Mouse (Mus musculus): ENCODE measurements around the gene Iah1. TPM values are rescaled to one million over a fixed set of nuclear protein-coding genes. Genes with fewer than 3 reads are reported as not detected.
A peak's percentile ranks its signal among the peaks of the same experiment; 100 is the strongest.

Iah1 gene
- 10.7 and 63.7 TPM in 2 replicates for polyA plus RNA-seq (2012; rRNA removed)

DNA sequence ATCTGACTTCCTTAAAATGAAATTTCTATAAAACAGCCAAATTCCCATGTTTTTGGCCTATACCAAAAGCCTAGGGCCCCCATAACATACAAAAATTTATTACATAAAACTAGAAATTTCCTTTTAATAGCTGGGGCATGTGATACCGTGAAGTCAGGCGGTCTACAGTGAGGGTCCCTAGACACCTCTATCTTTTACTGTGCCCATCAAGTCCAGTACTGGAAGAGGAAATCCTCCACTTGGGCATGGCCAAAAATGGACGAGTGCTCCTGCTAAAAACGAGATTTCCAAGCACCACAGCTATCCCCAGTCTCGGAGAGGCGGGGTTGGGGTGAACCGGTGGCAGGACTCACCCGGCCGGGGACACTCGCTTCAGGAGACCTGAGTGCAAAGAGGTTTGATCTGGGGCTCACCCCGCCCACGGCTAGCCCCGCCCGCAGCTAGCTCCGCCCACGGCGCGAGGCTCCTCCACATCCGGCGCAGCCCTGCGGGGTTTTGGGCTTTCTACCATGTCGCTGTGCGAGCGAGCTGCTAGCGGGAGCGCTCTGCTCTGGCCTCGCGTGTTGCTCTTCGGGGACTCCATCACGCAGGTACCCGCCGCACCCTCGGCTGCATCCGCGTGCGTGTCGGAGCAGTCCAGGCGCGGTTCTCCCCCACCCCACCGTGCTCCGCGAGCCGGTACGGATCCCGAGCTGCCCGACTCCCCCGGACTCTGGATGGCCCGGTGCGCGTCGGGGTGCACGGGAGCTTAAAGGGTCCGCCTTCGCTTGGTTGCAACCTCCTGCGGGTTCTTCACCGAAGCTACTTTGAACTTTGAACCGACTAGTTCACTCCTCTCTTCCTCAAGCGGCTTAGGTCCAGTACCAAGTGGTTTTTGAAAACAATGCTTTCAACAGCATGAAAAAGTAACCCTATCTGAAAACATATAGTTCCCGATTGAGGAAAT, at the start of gene Iah1:
TSS of gene Iah1 (plus strand) at position 467 of the 946 bp plus-strand sequence.
- Histone ChIP-seq H3K4me3 (ENCODE audit: low read depth, low read length) (peak within 1 kb of the TSS; percentile 99), H3K36me3 (ENCODE audit: control insufficient read depth, insufficient read depth, low read length) (peaks cover 27% of the 10 kb centered on the region), H3K27ac (ENCODE audit: insufficient read depth, low read depth, low read length) (peak within 1 kb of the TSS; percentile 99), H3K27me3 (ENCODE audit: control insufficient read depth, insufficient read depth, low read length) (no peaks in the 10 kb centered on the region), H3K4me1 (ENCODE audit: control insufficient read depth, insufficient read depth, insufficient read length, low read length) (peaks cover 2% of the 10 kb centered on the region; the same call in 1 of the 2 replicates)
- no peak for TF ChIP-seq CTCF (IDR thresholded peaks at IDR 0.05; ENCODE audit: extremely low read depth, insufficient read length, insufficient replicate concordance, low read depth, low read length)
- TF ChIP-seq POLR2A (IDR thresholded peaks at IDR 0.05; ENCODE audit: low read depth, low read length): peak; percentile 68
- WGBS: 2% methylated on average over 59 of the region's 59 CpGs

GRCm38 (mm10) chr12:21266784-21267098, 49.4 kb upstream of the Iah1 start:
- H3K27ac ChIP-seq (ENCODE audit: insufficient read depth, low read depth, low read length): no peak overlapping the region
- no peaks in the 10 kb centered on the region for H3K27me3 ChIP-seq (ENCODE audit: control insufficient read depth, insufficient read depth, low read length)
- no peak for TF ChIP-seq CTCF (IDR thresholded peaks at IDR 0.05; ENCODE audit: extremely low read depth, insufficient read length, insufficient replicate concordance, low read depth, low read length)
- no peak for TF ChIP-seq POLR2A (IDR thresholded peaks at IDR 0.05; ENCODE audit: low read depth, low read length)
- peaks cover 62% of the 10 kb centered on the region for H3K36me3 ChIP-seq (ENCODE audit: control insufficient read depth, insufficient read depth, low read length)
- no peak overlapping the region for H3K4me3 ChIP-seq (ENCODE audit: low read depth, low read length)
- no peaks in the 10 kb centered on the region for H3K4me1 ChIP-seq (ENCODE audit: control insufficient read depth, insufficient read depth, insufficient read length, low read length)
- 80% methylated on average over 2 of the region's 2 CpGs for WGBS

DNA sequence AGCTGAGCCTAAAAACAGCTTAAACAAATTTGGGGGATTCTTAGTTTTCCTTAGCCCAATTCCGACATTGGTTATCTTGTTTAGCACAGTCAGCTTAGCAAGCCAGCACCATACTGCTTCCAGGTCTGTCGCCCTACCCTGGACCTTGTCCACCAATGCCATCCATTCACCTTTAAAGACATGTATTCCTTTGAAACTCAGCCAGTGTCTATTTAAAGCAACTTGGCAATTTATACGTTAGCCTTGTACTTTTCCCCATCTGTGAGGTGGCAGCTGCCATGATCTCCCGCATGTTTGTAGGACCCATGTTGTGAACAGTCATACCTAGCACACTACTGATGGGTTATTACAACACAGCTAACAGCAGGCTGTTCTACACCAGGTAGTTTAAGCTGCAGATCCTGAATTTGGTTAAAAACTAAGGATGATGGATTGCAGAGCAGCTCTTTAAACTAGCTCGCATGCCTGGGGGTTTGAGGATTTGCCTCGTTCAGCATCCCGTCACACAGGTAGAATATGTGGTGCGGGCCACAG, 48.0 kb upstream of the Iah1 start:
- Histone ChIP-seq H3K27me3 (ENCODE audit: control insufficient read depth, insufficient read depth, low read length) (no peaks in the 10 kb centered on the region), H3K36me3 (ENCODE audit: control insufficient read depth, insufficient read depth, low read length) (peaks cover 59% of the 10 kb centered on the region), H3K4me3 (ENCODE audit: low read depth, low read length) (no peak overlapping the region), H3K27ac (ENCODE audit: insufficient read depth, low read depth, low read length) (no peak overlapping the region), H3K4me1 (ENCODE audit: control insufficient read depth, insufficient read depth, insufficient read length, low read length) (no peaks in the 10 kb centered on the region)
- TF ChIP-seq POLR2A (IDR thresholded peaks at IDR 0.05; ENCODE audit: low read depth, low read length) (no peak), CTCF (IDR thresholded peaks at IDR 0.05; ENCODE audit: extremely low read depth, insufficient read length, insufficient replicate concordance, low read depth, low read length) (no peak)
- 91% methylated on average over 8 of the region's 8 CpGs for WGBS

- Histone ChIP-seq H3K27ac (ENCODE audit: insufficient read depth, low read depth, low read length) (no peak overlapping the region), H3K36me3 (ENCODE audit: control insufficient read depth, insufficient read depth, low read length) (peaks cover 43% of the 10 kb centered on the region), H3K4me1 (ENCODE audit: control insufficient read depth, insufficient read depth, insufficient read length, low read length) (no peaks in the 10 kb centered on the region), H3K27me3 (ENCODE audit: control insufficient read depth, insufficient read depth, low read length) (no peaks in the 10 kb centered on the region), H3K4me3 (ENCODE audit: low read depth, low read length) (no peak overlapping the region)
- no peak for TF ChIP-seq CTCF (IDR thresholded peaks at IDR 0.05; ENCODE audit: extremely low read depth, insufficient read length, insufficient replicate concordance, low read depth, low read length)
- TF ChIP-seq POLR2A (IDR thresholded peaks at IDR 0.05; ENCODE audit: low read depth, low read length): no peak
- WGBS: 89% methylated on average over 7 of the region's 7 CpGs
These were observed 41.7 kb upstream of the Iah1 start for GRCm38 (mm10) chr12:21274446-21274845.

DNA sequence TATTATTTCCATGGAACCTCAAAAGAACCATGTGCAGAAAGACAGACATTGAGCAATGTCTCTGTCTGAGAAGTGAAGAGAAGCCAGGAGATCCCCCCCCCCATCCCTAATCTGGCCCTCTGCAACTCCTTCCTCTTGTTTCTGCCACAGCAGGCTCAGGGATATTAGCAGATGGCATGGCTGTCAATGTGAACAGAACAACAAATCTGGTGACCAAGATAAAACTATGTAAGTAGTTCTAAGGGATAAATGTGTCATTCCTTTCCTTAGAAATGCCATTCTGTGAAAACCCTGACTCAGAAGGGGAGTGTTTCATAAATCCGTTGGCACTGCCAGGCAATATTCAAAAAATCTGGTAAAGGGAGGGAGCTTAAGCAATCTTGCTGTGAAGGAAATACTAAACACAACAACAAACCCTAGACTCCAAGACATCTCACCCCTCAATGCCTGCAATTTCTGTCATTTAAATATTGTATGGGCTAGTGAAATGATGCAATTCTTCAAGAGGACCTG, 38.8 kb upstream of the Iah1 start:
- no peak overlapping the region for H3K4me3 ChIP-seq (ENCODE audit: low read depth, low read length)
- no peak overlapping the region for H3K27ac ChIP-seq (ENCODE audit: insufficient read depth, low read depth, low read length)
- TF ChIP-seq CTCF (IDR thresholded peaks at IDR 0.05; ENCODE audit: extremely low read depth, insufficient read length, insufficient replicate concordance, low read depth, low read length) (no peak), POLR2A (IDR thresholded peaks at IDR 0.05; ENCODE audit: low read depth, low read length) (no peak)
- no peaks in the 10 kb centered on the region for H3K4me1 ChIP-seq (ENCODE audit: control insufficient read depth, insufficient read depth, insufficient read length, low read length)
- H3K27me3 ChIP-seq (ENCODE audit: control insufficient read depth, insufficient read depth, low read length): no peaks in the 10 kb centered on the region
- peaks cover 18% of the 10 kb centered on the region for H3K36me3 ChIP-seq (ENCODE audit: control insufficient read depth, insufficient read depth, low read length)
- WGBS: 91% methylated on average over 1 of the region's 1 CpGs

DNA sequence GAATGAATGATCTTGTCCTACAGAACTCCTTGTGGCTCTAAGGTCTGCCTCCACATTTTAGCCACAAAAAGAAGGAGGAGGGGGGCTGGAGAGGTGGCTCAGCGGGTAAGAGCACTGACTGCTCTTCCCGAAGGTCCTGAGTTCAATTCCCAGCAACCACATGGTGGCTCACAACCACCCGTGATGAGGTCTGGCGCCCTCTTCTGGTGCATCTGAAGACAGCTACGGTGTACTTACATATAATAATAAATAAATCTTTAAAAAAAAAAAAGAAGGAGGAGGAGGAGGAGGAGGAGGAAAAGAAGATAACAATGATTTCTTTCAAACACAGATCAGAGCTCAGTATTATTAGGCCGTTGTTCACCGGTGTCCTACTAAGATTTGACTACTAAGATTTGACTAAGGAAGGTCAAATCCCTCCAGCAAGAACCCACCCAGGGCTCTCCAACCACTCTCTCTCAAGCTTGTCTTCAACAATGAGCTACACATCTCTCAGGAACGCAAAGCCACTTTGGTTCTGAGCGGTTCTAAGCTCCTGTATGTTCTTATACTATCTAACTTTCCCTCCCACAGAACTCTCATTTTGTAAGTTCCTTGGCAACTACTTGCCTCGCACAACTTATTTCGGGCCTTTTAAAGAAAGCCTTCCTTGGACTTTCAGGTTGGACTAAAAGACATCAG, 31.3 kb upstream of the Iah1 start, which contains the start of gene Cpsf3:
TSS of gene Cpsf3 (plus strand) at position 631 of the 681 bp plus-strand sequence.
- no peak; the same call in 1 of the 2 replicates for TF ChIP-seq POLR2A (IDR thresholded peaks at IDR 0.05; ENCODE audit: low read depth, low read length)
- Histone ChIP-seq H3K4me3 (ENCODE audit: low read depth, low read length) (peak within 1 kb of the TSS; percentile 85), H3K4me1 (ENCODE audit: control insufficient read depth, insufficient read depth, insufficient read length, low read length) (peaks cover 4% of the 10 kb centered on the region; the same call in 1 of the 2 replicates), H3K27ac (ENCODE audit: insufficient read depth, low read depth, low read length) (peak within 1 kb of the TSS; percentile 68), H3K36me3 (ENCODE audit: control insufficient read depth, insufficient read depth, low read length) (no peaks in the 10 kb centered on the region), H3K27me3 (ENCODE audit: control insufficient read depth, insufficient read depth, low read length) (no peaks in the 10 kb centered on the region)
- 56% methylated on average over 11 of the region's 11 CpGs for WGBS

All from small intestine, adult 2 months (tissue).